Mouse (Mus musculus): ENCODE results near the gene Tcf19. TPM values are rescaled to one million over a fixed set of nuclear protein-coding genes. Genes with fewer than 3 reads are reported as not detected.
"Not testable (repeated sequence)": the region's sequence is repeated elsewhere in the genome, so short reads cannot be mapped to it uniquely, and the experiment has no call there.

Tcf19 gene
- polyA plus RNA-seq, 1 experiment from 2014 or later: 34.1 TPM

GRCm38 (mm10) chr17:35503849-35504248, 12.8 kb downstream of the Tcf19 start:
- Histone ChIP-seq H3K4me1 (peaks cover 9% of the 10 kb centered on the region), H3K27me3 (replicated peaks) (peaks cover 38% of the 10 kb centered on the region), H3K36me3 (no peaks in the 10 kb centered on the region), H3K9ac (no peak overlapping the region), H3K4me3 (no peak overlapping the region), H3K27ac (no peak overlapping the region), H3K4me2 (replicated peaks) (no peak overlapping the region), H3K9me3 (no peaks in the 10 kb centered on the region)
- no peak for ATAC-seq (ENCODE audit: low FRiP score, low read depth)
- WGBS: 15% methylated on average over 5 of the region's 5 CpGs

- no peaks in the 10 kb centered on the region for H3K9me3 ChIP-seq
- H3K4me3 ChIP-seq: no peak overlapping the region
- no peaks in the 10 kb centered on the region for H3K36me3 ChIP-seq
- H3K27me3 ChIP-seq (replicated peaks): peaks cover 35% of the 10 kb centered on the region
- ATAC-seq (ENCODE audit: low FRiP score, low read depth): no peak
- 51% methylated on average over 5 of the region's 5 CpGs for WGBS
- H3K9ac ChIP-seq: no peak overlapping the region
- peaks cover 9% of the 10 kb centered on the region for H3K4me1 ChIP-seq
- no peak overlapping the region for H3K4me2 ChIP-seq (replicated peaks)
- no peak overlapping the region for H3K27ac ChIP-seq
Measured at GRCm38 (mm10) chr17:35502762-35503161, 13.9 kb downstream of the Tcf19 start.

- no peak overlapping the region for H3K4me3 ChIP-seq
- no peak overlapping the region for H3K4me2 ChIP-seq (replicated peaks)
- 4% methylated on average over 6 of the region's 6 CpGs for WGBS
- no peak for ATAC-seq (ENCODE audit: low FRiP score, low read depth)
- H3K4me1 ChIP-seq: peaks cover 9% of the 10 kb centered on the region
- H3K27me3 ChIP-seq (replicated peaks): peaks cover 31% of the 10 kb centered on the region
- no peak overlapping the region for H3K27ac ChIP-seq
- H3K9me3 ChIP-seq: no peaks in the 10 kb centered on the region
- no peak overlapping the region for H3K9ac ChIP-seq
- no peaks in the 10 kb centered on the region for H3K36me3 ChIP-seq
Measured at GRCm38 (mm10) chr17:35502226-35502625, 14.4 kb downstream of the Tcf19 start.

- no peak for ATAC-seq (ENCODE audit: low FRiP score, low read depth)
- no peak overlapping the region for H3K9ac ChIP-seq
Measured at GRCm38 (mm10) chr17:35497124-35497523, 19.5 kb downstream of the Tcf19 start.

DNA sequence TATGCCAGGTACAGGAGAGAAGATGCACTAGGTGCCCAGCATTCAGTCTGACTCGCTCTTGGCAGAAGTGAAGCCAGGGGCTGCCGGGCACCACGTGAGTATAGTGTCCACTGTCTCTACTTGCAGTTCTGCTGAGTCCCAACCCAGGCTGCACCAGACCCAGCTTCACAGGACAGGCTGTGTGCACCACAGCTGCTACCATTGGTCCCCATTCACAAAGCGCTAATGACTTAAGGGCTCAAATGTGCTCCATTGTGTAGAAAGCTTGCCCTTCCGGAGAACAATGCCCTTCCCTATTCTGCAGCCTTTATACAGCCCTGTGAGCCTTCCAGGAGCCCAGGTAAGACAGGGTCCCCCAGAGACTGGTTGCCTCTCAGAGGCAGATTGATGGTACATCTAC, 26.3 kb downstream of the Tcf19 start:
- no peak for ATAC-seq (ENCODE audit: low FRiP score, low read depth)
- H3K27ac ChIP-seq: no peak overlapping the region
- no peak overlapping the region for H3K4me3 ChIP-seq
- H3K9me3 ChIP-seq: no peaks in the 10 kb centered on the region
- no peak overlapping the region for H3K4me2 ChIP-seq (replicated peaks)
- peaks cover 6% of the 10 kb centered on the region; the same call in 1 of the 2 replicates for H3K4me1 ChIP-seq
- H3K9ac ChIP-seq: no peak overlapping the region
- no peaks in the 10 kb centered on the region for H3K27me3 ChIP-seq (replicated peaks)
- H3K36me3 ChIP-seq: no peaks in the 10 kb centered on the region
- 34% methylated on average over 5 of the region's 5 CpGs for WGBS

More at GRCm38 (mm10) chr17:35497124-35497523, 19.5 kb downstream of the Tcf19 start:
- Histone ChIP-seq H3K36me3 (no peaks in the 10 kb centered on the region), H3K9me3 (no peaks in the 10 kb centered on the region), H3K4me1 (no peaks in the 10 kb centered on the region), H3K4me2 (replicated peaks) (no peak overlapping the region), H3K27me3 (replicated peaks) (no peaks in the 10 kb centered on the region), H3K27ac (no peak overlapping the region), H3K4me3 (no peak overlapping the region)
- 97% methylated on average over 7 of the region's 7 CpGs for WGBS

- 95% methylated on average over 2 of the region's 2 CpGs for WGBS
- H3K4me2 ChIP-seq (replicated peaks): no peak overlapping the region
- H3K4me1 ChIP-seq: peaks cover 6% of the 10 kb centered on the region; the same call in 1 of the 2 replicates
- no peaks in the 10 kb centered on the region for H3K27me3 ChIP-seq (replicated peaks)
- H3K9me3 ChIP-seq: no peaks in the 10 kb centered on the region
- H3K27ac ChIP-seq: no peak overlapping the region
- no peaks in the 10 kb centered on the region for H3K36me3 ChIP-seq
- ATAC-seq (ENCODE audit: low FRiP score, low read depth): no peak
- no peak overlapping the region for H3K9ac ChIP-seq
- H3K4me3 ChIP-seq: no peak overlapping the region
Measured at GRCm38 (mm10) chr17:35488041-35488440, 28.6 kb downstream of the Tcf19 start.

- H3K4me3 ChIP-seq: no peak overlapping the region
- no peak overlapping the region for H3K4me2 ChIP-seq (replicated peaks)
- no peaks in the 10 kb centered on the region for H3K27me3 ChIP-seq (replicated peaks)
- H3K9ac ChIP-seq: no peak overlapping the region
- H3K9me3 ChIP-seq: no peaks in the 10 kb centered on the region
- WGBS: 59% methylated on average over 10 of the region's 10 CpGs
- H3K36me3 ChIP-seq: no peaks in the 10 kb centered on the region
- no peak for ATAC-seq (ENCODE audit: low FRiP score, low read depth)
- no peak overlapping the region for H3K27ac ChIP-seq
- H3K4me1 ChIP-seq: peaks cover 6% of the 10 kb centered on the region; the same call in 1 of the 2 replicates
Measured at GRCm38 (mm10) chr17:35486726-35487125, 29.9 kb downstream of the Tcf19 start.

DNA sequence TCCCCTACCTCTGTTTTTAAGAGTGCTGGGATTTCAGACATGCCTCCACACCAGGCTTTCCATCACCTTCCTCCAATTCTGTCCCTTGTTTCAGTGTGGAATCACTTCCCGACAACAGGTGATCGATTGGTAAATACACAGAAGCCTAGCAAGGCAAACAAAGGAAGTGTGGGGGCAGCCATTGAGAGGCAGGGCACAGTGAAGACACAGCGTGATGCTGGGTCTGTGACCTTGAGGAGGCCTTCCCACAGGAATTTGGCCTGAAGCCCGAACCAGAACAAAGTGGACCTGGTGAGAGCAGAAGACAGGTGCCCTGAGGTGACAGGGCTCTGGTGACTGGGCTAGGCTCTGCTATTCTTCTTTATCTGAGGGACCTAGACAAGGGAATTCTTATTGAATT, 30.9 kb downstream of the Tcf19 start:
- H3K27ac ChIP-seq: no peak overlapping the region
- H3K4me3 ChIP-seq: no peak overlapping the region
- peaks cover 6% of the 10 kb centered on the region; the same call in 1 of the 2 replicates for H3K4me1 ChIP-seq
- H3K27me3 ChIP-seq (replicated peaks): no peaks in the 10 kb centered on the region
- ATAC-seq (ENCODE audit: low FRiP score, low read depth): no peak
- H3K9ac ChIP-seq: no peak overlapping the region
- no peak overlapping the region for H3K4me2 ChIP-seq (replicated peaks)
- H3K36me3 ChIP-seq: no peaks in the 10 kb centered on the region
- WGBS: 28% methylated on average over 4 of the region's 4 CpGs
- no peaks in the 10 kb centered on the region for H3K9me3 ChIP-seq

- 2% methylated on average over 9 of the region's 9 CpGs for WGBS
- no peak for ATAC-seq (ENCODE audit: low FRiP score, low read depth)
- H3K4me1 ChIP-seq: 0 out of 2 replicates have a peak, but pooled peaks cover 3% of the 10 kb centered on the region
- no peak overlapping the region for H3K4me3 ChIP-seq
- H3K27ac ChIP-seq: no peak overlapping the region
- no peaks in the 10 kb centered on the region for H3K36me3 ChIP-seq
- no peak overlapping the region for H3K4me2 ChIP-seq (replicated peaks)
- H3K9me3 ChIP-seq: no peaks in the 10 kb centered on the region
- no peak overlapping the region for H3K9ac ChIP-seq
- H3K27me3 ChIP-seq (replicated peaks): no peaks in the 10 kb centered on the region
Measured at GRCm38 (mm10) chr17:35484066-35484465, 32.6 kb downstream of the Tcf19 start.

- Histone ChIP-seq H3K4me2 (replicated peaks) (peak within 1 kb of the TSS; percentile 83), H3K4me1 (peaks cover 12% of the 10 kb centered on the region), H3K9me3 (no peaks in the 10 kb centered on the region), H3K9ac (0 out of 2 replicates have a peak within 1 kb of the TSS, but pooled peaks have one; percentile 42), H3K4me3 (peak within 1 kb of the TSS; percentile 45), H3K27ac (no peak within 1 kb of the TSS), H3K36me3 (no peaks in the 10 kb centered on the region), H3K27me3 (replicated peaks) (peaks cover 25% of the 10 kb centered on the region)
- WGBS: 1% methylated on average over 80 of the region's 80 CpGs
- 0 out of 2 replicates have a peak, but pooled peaks have one; percentile 33 for ATAC-seq (ENCODE audit: low FRiP score, low read depth)
Measured at GRCm38 (mm10) chr17:35469842-35470751, 46.5 kb downstream of the Tcf19 start, which contains the start of gene H2-Q10. Gene H2-Q10, plus strand, starts transcription at chr17:35470089.

GRCm38 (mm10) chr17:35468936-35469335, 47.7 kb downstream of the Tcf19 start:
- not testable (repeated sequence) for H3K4me2 ChIP-seq (replicated peaks); H3K36me3 ChIP-seq; H3K27ac ChIP-seq; H3K4me3 ChIP-seq; H3K9ac ChIP-seq; ATAC-seq (ENCODE audit: low FRiP score, low read depth); H3K9me3 ChIP-seq
- Histone ChIP-seq H3K27me3 (replicated peaks) (peaks cover 25% of the 10 kb centered on the region), H3K4me1 (peaks cover 12% of the 10 kb centered on the region)
- WGBS: 74% methylated on average over 3 of the region's 3 CpGs

- H3K9ac ChIP-seq; H3K4me2 ChIP-seq (replicated peaks); ATAC-seq (ENCODE audit: low FRiP score, low read depth); H3K27ac ChIP-seq; H3K4me3 ChIP-seq; H3K9me3 ChIP-seq; H3K36me3 ChIP-seq: not testable (repeated sequence)
- H3K4me1 ChIP-seq: peaks cover 11% of the 10 kb centered on the region
- H3K27me3 ChIP-seq (replicated peaks): peaks cover 22% of the 10 kb centered on the region
- 11% methylated on average over 8 of the region's 8 CpGs for WGBS
Measured at GRCm38 (mm10) chr17:35465651-35466050, 51.0 kb downstream of the Tcf19 start.

Data from neural tube, embryonic 12.5 days (tissue).